Mouse (Mus musculus) brain, adult 2 months (tissue): ENCODE measurements around the gene B3gntl1.

Experiments
- DNase-seq: peaks from one replicate; pipeline ENCODE4 v3.0.0; 2011; ENCODE audit warnings: low read depth, low spot score

The B3gntl1 gene

GRCm38 (mm10) chr11:121649900-121650299 is 23.1 kb downstream of the B3gntl1 start:
- peak; percentile 84 for DNase-seq

GRCm38 (mm10) chr11:121648166-121648565 is 24.8 kb downstream of the B3gntl1 start:
- no peak for DNase-seq

GRCm38 (mm10) chr11:121647321-121647720 is 25.6 kb downstream of the B3gntl1 start:
- no peak for DNase-seq

GRCm38 (mm10) chr11:121645394-121645793 is 27.6 kb downstream of the B3gntl1 start:
- DNase-seq = peak; percentile 63

GRCm38 (mm10) chr11:121641501-121642145 is 31.3 kb downstream of the B3gntl1 start:
- peak; percentile 75 for DNase-seq

GRCm38 (mm10) chr11:121636646-121637045 is 36.3 kb downstream of the B3gntl1 start:
- DNase-seq = no peak

GRCm38 (mm10) chr11:121631410-121631809 is 41.5 kb downstream of the B3gntl1 start:
- DNase-seq = peak; percentile 75

- DNase-seq = peak; percentile 42
These were observed 42.5 kb downstream of the B3gntl1 start for GRCm38 (mm10) chr11:121630406-121630805.

GRCm38 (mm10) chr11:121629529-121629928 is 43.4 kb downstream of the B3gntl1 start:
- DNase-seq = no peak

GRCm38 (mm10) chr11:121627521-121627920 is 45.4 kb downstream of the B3gntl1 start:
- no peak for DNase-seq

- DNase-seq = no peak
These were observed 47.9 kb downstream of the B3gntl1 start for GRCm38 (mm10) chr11:121625007-121625406.

GRCm38 (mm10) chr11:121617371-121617770 is 55.6 kb downstream of the B3gntl1 start:
- no peak for DNase-seq

- DNase-seq = no peak
These were observed 56.5 kb downstream of the B3gntl1 start for GRCm38 (mm10) chr11:121616501-121616900.

- no peak for DNase-seq
These were observed 56.9 kb downstream of the B3gntl1 start for GRCm38 (mm10) chr11:121615961-121616485.

GRCm38 (mm10) chr11:121610976-121611375 is 62.0 kb downstream of the B3gntl1 start:
- no peak for DNase-seq

- DNase-seq = no peak
These were observed 67.3 kb downstream of the B3gntl1 start for GRCm38 (mm10) chr11:121605604-121606003.

GRCm38 (mm10) chr11:121601422-121601821 is 71.5 kb downstream of the B3gntl1 start:
- no peak for DNase-seq

- no peak for DNase-seq
These were observed 75.7 kb downstream of the B3gntl1 start for GRCm38 (mm10) chr11:121597254-121597653.

GRCm38 (mm10) chr11:121581856-121582255 is 91.1 kb downstream of the B3gntl1 start:
- DNase-seq = peak; percentile 55
